Mouse (Mus musculus) adrenal gland, postnatal 14 days (tissue): Measurements from ENCODE around the gene Sucla2. TPM values are rescaled to one million over a fixed set of nuclear protein-coding genes. Genes with fewer than 3 reads are reported as not detected.
A peak's percentile ranks its signal among the peaks of the same experiment; 100 is the strongest.

ENCODE experiments used
- DNase-seq: peaks from one replicate; pipeline ENCODE4 v3.0.0; 2021; ENCODE audit warnings: mixed read lengths
- long read RNA-seq, 2 experiments: library from polyadenylated mRNA; stranded (forward); transcript quantifications; one replicate each; pipeline ENCODE4 v2.0.0; 2021
- total RNA-seq: library from RNA; stranded (reverse); gene quantifications from 2 replicates; pipeline ENCODE4 v1.2.3, GENCODE M21; 2021

Gene Sucla2
- total RNA-seq: 999 and 1,057 TPM in 2 replicates
- long read RNA-seq, experiment 1, transcript Sucla2-203 (11 exons, 2,229 nt): major isoform, 891 of 970 reads
- long read RNA-seq, experiment 1, partial matches to known transcripts: 18 of 970 reads
- long read RNA-seq, experiment 1, other reads (novel, unspliced or antisense): 59 of 970 reads
- long read RNA-seq, experiment 2, transcript Sucla2-203 (11 exons, 2,229 nt): major isoform, 831 of 917 reads
- long read RNA-seq, experiment 2, partial matches to known transcripts: 44 of 917 reads
- long read RNA-seq, experiment 2, other reads (novel, unspliced or antisense): 41 of 917 reads

GRCm38 (mm10) chr14:73524766-73525448 lies at the start of gene Sucla2:
TSS of gene Sucla2 (plus strand) at chr14:73525319.
- peak; percentile 96 for DNase-seq

DNA sequence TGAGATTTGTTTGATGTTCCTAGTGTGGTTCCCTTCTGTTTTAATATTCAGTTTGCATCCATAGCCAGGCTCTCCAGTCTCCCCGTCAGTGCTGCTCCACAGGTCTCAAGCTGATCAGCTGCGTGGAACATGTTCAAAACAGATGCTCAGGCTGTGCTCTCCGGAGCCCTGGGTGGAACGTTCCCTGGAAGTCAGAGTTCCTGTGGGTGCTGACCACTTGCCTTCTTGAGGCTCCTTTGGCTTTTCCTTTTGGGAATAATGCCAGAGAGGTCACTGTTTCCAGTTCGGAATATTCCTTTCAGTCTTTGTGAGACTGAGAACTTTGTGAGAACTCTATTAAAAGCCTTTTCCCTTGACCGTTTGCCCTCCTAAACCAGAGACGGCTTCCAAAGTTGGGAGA lies 49.6 kb upstream of the Sucla2 start:
- peak; percentile 23 for DNase-seq

DNA sequence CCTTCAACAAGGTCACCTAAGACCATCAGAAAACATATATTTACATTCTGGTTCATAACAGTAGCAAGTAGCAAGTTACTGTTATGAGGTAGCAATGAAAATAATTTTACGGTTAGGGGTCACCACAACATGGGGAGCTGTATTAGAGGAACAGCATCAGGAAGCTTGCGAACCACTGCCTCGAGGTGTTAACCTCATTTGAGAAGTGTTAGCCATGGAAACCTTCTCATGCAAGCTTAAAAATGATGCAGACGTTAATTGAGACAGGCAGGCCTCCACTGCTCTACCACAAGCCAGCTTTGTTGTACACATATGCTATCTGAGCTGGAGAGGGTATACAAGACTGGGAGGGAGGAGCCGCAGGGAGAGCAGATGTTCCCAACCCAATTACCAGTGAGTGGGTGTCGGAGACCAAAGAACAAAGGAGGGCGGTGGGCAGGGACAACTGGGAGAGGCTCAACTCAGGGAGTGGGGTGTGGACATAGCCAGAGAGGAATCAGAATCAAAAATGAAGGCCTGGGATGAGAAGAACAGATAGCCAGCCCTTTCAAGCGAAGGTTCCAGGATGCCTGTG lies 48.7 kb upstream of the Sucla2 start:
- no peak for DNase-seq

DNA sequence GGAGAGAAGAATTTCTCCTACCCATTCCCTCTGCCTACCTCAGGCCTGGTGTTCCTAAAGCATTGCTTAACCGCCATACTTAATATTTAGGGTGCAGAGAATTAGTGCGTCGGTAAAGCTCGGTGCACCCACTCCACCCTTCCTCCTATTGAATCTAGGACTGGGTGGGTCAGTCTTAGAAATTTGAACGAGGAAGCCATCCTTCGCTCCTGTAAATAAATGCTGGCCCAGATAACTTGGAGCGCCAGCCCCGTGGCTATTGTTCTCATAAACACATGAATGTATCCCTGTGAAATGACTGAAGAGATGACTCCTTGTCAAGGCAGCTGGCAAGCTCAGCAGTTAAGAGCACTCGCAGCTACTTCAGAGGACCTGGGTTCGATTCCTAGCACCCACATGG lies 48.0 kb upstream of the Sucla2 start:
- DNase-seq: no peak

GRCm38 (mm10) chr14:73478321-73478720 lies 46.8 kb upstream of the Sucla2 start:
- no peak for DNase-seq

DNA sequence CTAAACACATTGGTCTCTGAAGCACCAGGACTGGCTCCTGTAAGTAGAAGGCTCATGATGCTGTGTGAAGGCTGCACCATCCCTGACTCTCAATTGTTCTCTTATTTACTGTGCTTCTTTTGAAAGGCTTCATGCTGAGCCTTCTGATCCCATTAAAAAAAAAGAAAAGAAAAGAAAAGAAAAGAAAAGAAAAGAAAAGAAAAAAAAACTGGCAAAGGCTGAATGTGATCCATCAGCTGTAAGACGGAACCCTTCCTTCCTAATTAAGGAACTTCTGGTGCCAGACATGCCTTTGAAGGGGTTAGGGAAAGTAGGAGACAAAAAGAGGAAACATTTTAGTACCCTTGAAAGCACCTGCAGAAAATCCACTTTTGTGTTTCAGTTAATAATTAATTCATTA lies 45.3 kb upstream of the Sucla2 start:
- no peak for DNase-seq

DNA sequence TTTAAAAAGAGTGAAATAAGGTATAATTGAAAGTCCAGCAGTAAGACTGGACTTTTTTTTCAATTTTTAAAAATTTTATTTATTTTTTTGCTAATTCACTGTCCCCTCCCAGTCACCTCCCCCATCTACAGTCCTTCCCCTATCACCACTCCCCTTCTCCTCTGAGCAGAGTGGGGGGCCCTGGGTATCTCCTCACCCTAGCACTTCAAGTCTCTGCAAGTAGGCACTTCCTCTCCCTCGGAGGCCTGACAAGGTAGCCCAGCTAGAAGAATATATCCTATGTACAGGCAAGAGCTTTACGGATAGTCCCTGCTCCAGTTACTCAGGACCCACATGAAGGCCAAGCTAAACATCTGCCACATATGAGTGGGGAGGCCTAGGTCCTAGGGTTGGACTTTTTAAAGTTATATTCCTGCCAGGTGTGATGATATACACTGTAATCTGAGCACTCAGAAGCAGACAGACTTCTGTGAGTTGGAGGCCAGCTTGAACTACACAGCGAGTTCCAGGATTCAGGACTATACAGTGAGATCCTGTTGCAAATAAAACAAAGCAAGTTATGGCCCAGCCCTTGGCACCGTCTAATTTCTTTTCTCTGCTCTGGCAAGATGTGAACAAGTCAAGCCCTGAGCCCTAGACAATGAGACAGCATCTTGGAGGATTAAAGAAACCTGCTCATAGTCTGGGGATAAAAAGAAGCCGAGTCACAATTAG lies 41.4 kb upstream of the Sucla2 start:
- no peak for DNase-seq

- DNase-seq: no peak
Measured at GRCm38 (mm10) chr14:73484366-73485110, 40.6 kb upstream of the Sucla2 start.

- DNase-seq: no peak
Measured at GRCm38 (mm10) chr14:73486641-73487040, 38.5 kb upstream of the Sucla2 start.

GRCm38 (mm10) chr14:73493356-73493755 lies 31.8 kb upstream of the Sucla2 start:
- no peak for DNase-seq

GRCm38 (mm10) chr14:73494122-73494521 lies 31.0 kb upstream of the Sucla2 start:
- DNase-seq: no peak

GRCm38 (mm10) chr14:73495753-73496152 lies 29.4 kb upstream of the Sucla2 start:
- DNase-seq: no peak

GRCm38 (mm10) chr14:73501283-73501682 lies 23.8 kb upstream of the Sucla2 start:
- DNase-seq: no peak

- no peak for DNase-seq
Measured at GRCm38 (mm10) chr14:73501721-73502120, 23.4 kb upstream of the Sucla2 start.

- DNase-seq: peak; percentile 59
Measured at GRCm38 (mm10) chr14:73502591-73503184, 22.4 kb upstream of the Sucla2 start.

DNA sequence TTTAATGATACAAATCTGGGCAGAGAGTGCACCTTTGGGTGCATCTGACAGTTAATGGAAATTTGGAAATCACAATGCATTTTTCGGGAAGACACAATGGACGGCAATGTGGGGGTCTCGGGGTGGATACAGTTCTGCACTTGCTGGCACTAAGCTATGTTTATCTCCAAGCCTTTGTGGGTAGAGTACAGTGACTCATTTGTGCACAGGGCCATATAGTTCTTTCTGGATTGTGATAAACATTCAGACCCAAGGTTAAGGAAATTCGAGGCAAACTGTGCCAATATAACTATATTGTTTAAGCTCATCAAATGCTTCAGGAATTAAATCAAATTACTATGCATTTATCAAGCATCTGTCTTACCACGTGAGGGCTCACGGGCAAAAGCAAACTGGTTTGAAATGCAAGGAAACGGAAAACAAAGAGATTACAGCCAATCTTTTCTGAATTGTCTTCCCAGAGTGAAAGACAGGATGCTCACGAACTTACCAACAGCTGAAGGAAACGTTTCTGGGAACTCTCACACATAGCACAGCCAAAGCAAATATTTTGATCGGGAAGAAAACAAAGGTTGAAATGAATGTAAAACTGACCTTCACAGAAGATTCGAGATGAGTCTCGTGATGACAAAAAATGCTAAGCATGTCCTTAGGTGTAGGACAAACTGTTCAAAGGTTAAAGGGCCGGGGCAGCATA lies 21.7 kb upstream of the Sucla2 start:
- DNase-seq: no peak

- DNase-seq: no peak
Measured at GRCm38 (mm10) chr14:73506283-73506682, 18.8 kb upstream of the Sucla2 start.

DNA sequence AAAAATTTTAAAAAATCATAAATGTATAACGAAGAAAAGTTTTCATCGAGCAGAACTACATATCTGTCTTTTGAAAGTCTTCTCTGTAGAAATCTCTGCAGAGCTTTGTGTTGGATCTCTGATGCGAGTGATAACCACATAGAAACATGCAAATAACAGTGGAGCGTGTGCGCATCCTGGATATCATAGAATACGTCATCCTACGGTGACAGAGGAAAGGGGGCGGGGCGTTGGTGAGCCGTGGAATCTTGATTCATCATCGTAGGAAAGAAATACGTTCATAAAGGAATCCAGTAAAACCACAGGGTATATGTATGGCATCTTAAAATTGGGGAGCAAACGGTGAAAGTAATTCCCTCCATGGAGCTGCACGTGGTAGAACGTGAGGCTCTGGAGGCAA lies 17.9 kb upstream of the Sucla2 start:
- DNase-seq: no peak

DNA sequence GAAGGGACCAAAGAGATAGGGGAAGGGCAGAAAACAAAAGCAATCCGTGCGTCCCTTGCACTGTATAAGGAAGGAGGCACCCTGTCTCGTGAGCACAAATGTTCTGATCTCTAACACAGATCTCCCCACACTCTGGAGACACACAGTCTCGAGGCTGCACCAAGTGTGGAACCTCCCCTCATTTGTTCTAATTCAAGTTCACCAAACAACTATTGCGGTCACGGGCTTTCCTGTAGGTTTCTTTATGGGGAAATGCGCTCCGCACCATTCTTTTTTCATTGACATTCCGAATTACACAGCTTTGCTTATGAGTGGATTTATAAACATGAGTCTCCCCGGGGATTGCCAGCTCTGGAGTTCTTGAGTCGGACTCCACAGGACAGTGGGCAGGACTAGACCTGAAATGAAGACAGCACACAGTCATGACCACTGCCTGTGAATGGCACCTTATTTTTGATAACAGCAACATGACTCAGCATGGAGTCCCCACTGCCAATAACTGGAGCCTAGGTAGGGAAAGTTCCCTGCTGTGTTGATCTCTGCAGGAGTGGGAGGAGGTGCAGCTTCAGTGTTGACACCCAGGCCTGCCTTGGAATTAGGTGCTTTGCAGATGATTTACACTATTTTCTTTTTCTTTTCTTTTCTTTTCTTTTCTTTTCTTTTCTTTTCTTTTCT lies 17.3 kb upstream of the Sucla2 start:
- DNase-seq: no peak

DNA sequence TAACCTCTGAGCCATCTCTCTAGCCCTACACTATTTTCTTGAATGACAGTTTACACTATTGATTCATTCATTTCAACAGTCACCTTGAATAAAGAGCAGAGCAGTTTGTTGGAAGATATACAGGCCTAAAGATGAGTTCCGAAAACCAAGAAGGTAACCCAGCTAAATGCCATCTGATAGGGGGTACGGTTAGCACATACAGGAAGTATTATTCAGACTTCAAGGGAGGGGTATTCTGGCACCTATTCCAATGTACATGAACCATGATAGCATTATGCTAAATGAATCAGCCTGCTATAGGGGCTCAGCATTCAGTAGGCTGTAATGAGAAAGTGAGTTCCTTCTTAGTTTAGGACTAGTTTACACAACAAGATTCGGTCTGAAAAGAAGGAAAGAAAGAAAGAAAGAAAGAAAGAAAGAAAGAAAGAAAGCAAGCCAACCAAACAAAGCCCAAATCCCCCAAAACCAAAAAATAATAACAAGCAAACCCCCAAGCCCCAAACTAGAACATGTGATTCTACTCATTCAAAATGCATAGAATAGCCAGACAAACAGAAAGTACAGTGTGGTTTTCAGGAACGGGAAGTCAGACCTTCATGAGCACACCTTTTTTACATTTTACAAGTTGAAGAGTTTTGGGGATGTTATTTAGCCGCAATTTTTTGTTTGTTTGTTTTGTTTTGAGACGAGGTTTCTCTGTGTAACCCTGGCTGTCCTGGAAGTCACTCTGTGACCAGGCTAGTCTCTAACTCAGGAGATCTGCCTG lies 16.3 kb upstream of the Sucla2 start:
- no peak for DNase-seq
